9 mouse cellular contexts compared by ENCODE assay signal in the genomic region with DNA sequence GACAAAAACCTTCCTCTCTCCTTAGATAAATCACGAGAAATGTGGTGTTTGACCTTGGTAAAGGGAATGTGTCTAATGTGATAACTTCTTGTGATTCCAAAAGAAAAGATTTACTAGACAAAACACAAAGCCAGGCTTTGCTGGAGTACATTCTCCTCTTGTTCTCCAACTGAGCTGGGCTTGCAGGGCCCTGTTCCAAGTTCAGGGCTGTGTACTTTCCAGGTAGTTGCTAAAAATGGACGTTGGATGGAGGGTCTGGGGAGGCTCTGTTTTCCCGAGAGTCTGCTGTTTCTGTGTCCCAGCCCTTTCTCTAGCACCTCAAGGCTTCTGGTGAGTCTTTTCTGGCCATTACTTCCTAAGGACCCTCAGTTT. TPM values are rescaled to one million over a fixed set of nuclear protein-coding genes. Genes with fewer than 3 reads are reported as not detected.
DNase-seq lines count a peak whose midpoint lies in the region; ATAC-seq and TF ChIP-seq lines count a peak whose summit lies in the region.
"Had no signal": no experiment of that assay in that cellular context is flagged by ENCODE, and none has a peak within 500 bp of the region (broad histone marks: within the 10 kb centered on the region; RNA-seq: fewer than 3 reads in every experiment).

No protein-coding gene starts in this region.

- no peak for TF ChIP-seq CTCF in kidney, postnatal 0 days (IDR thresholded peaks at IDR 0.05; ENCODE audit: low read depth)
- TF ChIP-seq CTCF in forebrain, postnatal 0 days (IDR thresholded peaks at IDR 0.05; ENCODE audit: low read depth) = no peak
- TF ChIP-seq CTCF in liver, embryonic 14.5 days (IDR thresholded peaks at IDR 0.05; ENCODE audit: low read depth) = no peak

- no peak for TF ChIP-seq EP300 in liver, embryonic 14.5 days (IDR thresholded peaks at IDR 0.05; ENCODE audit: low read depth)

- no peak for DNase-seq in kidney, postnatal 0 days (ENCODE audit: low spot score)
- DNase-seq in kidney, adult 11 months = no peak
- peak; percentile 32 for DNase-seq in NIH3T3 (ENCODE audit: low read depth)
- DNase-seq in forebrain, postnatal 0 days = no peak
- no peak for DNase-seq in liver, embryonic 14.5 days (ENCODE audit: low read depth in 3 of 3, low spot score in 3 of 3)
- DNase-seq in layer of hippocampus, adult 9-10 months (ENCODE audit: low spot score) = no peak
- no peak for DNase-seq in left cerebral cortex, postnatal 25 days (ENCODE audit: low spot score in 2 of 2)
- DNase-seq: cerebellum, postnatal 25 days had no signal

- H3K4me3 ChIP-seq in kidney, postnatal 0 days (replicated peaks; ENCODE audit: low read depth, low read length) = peak overlapping the region; percentile 81
- no peak overlapping the region for H3K4me3 ChIP-seq in forebrain, postnatal 0 days (ENCODE audit: low read depth, low read length)
- peak overlapping the region; percentile 72 to 77 for H3K4me3 ChIP-seq in liver, embryonic 14.5 days (ENCODE audit: insufficient read depth in 1 of 2, low read depth in 2 of 2, low read length in 2 of 2)

- H3K27me3 ChIP-seq in kidney, postnatal 0 days (ENCODE audit: insufficient read depth, low read length) = no peaks in the 10 kb centered on the region
- no peaks in the 10 kb centered on the region for H3K27me3 ChIP-seq in forebrain, postnatal 0 days (ENCODE audit: insufficient read depth, low read length)
- H3K27me3 ChIP-seq in liver, embryonic 14.5 days (ENCODE audit: control insufficient read depth, insufficient read depth, low read length) = no peaks in the 10 kb centered on the region

- H3K4me1 ChIP-seq in kidney, postnatal 0 days (replicated peaks; ENCODE audit: insufficient read depth, low read length) = peaks cover 53% of the 10 kb centered on the region
- peaks cover 22% of the 10 kb centered on the region for H3K4me1 ChIP-seq in forebrain, postnatal 0 days (ENCODE audit: insufficient read depth)
- peaks cover 34 to 55% of the 10 kb centered on the region in 2 experiments for H3K4me1 ChIP-seq in liver, embryonic 14.5 days (replicated peaks; ENCODE audit: control insufficient read depth in 2 of 2, insufficient read depth in 2 of 2, low read length in 1 of 2)

- 38% methylated on average over 3 of the region's 3 CpGs for WGBS in kidney, postnatal 0 days
- 66% methylated on average over 3 of the region's 3 CpGs for whole genome bisulfite sequencing in forebrain, postnatal 0 days
- 4% methylated on average over 3 of the region's 3 CpGs for WGBS in liver, embryonic 14.5 days (ENCODE audit: insufficient replicate concordance)

- ATAC-seq in kidney, postnatal 0 days (replicated peaks; ENCODE audit: low FRiP score, low read depth) = no peak
- no peak for ATAC-seq in forebrain, postnatal 0 days
- ATAC-seq in liver, embryonic 14.5 days (ENCODE audit: insufficient read depth) = no peak
- ATAC-seq in erythroid progenitor cell, adult 5-6 weeks (replicated peaks; ENCODE audit: low FRiP score, poor library complexity, severe bottlenecking) = no peak

- intact Hi-C loops in left cerebral cortex, postnatal 25 days (cut with DNase I) = no loop called here

- H3K4me2 ChIP-seq in kidney, postnatal 0 days (ENCODE audit: low read length) = peak overlapping the region; percentile 99
- H3K4me2 ChIP-seq in forebrain, postnatal 0 days (ENCODE audit: low read depth) = peak overlapping the region; percentile 100; the same call in 1 of the 2 replicates
- H3K4me2 ChIP-seq in liver, embryonic 14.5 days (ENCODE audit: low read depth) = peak overlapping the region; percentile 95

- peak overlapping the region; percentile 38; the same call in 1 of the 2 replicates for H3K9ac ChIP-seq in kidney, postnatal 0 days (ENCODE audit: low read depth, low read length)
- H3K9ac ChIP-seq in forebrain, postnatal 0 days = no peak overlapping the region
- H3K9ac ChIP-seq in liver, embryonic 14.5 days (replicated peaks) = peak overlapping the region; percentile 82

- H3K36me3 ChIP-seq in kidney, postnatal 0 days (ENCODE audit: insufficient read depth, low read length) = no peaks in the 10 kb centered on the region
- no peaks in the 10 kb centered on the region for H3K36me3 ChIP-seq in forebrain, postnatal 0 days (ENCODE audit: insufficient read depth)
- peaks cover 22% of the 10 kb centered on the region for H3K36me3 ChIP-seq in liver, embryonic 14.5 days (replicated peaks; ENCODE audit: control insufficient read depth, insufficient read depth, low read depth)

- peak overlapping the region; percentile 71 for H3K27ac ChIP-seq in kidney, postnatal 0 days
- H3K27ac ChIP-seq in forebrain, postnatal 0 days (ENCODE audit: low read depth, low read length) = no peak overlapping the region
- peak overlapping the region; percentile 93 for H3K27ac ChIP-seq in liver, embryonic 14.5 days

- H3K9me3 ChIP-seq in kidney, postnatal 0 days (replicated peaks; ENCODE audit: low read length) = no peaks in the 10 kb centered on the region
- no peaks in the 10 kb centered on the region for H3K9me3 ChIP-seq in forebrain, postnatal 0 days (ENCODE audit: low read length)
- H3K9me3 ChIP-seq in liver, embryonic 14.5 days (ENCODE audit: control insufficient read depth, low read length) = no peaks in the 10 kb centered on the region

RNA-seq across cellular contexts. Expression of a gene that starts 1.6 kb away (rescaled TPM):
- 12.8 and 14.4 TPM in 2 replicates for polyA plus RNA-seq in kidney, postnatal 0 days (2015; fragmentation: Nextera tagmentation; extraction: Ambion mirVana)
- total RNA-seq in forebrain, postnatal 0 days (2014; rRNA removed) = 19.7 and 23.2 TPM in 2 replicates
- 8.4 and 9.6 TPM in 2 replicates for polyA plus RNA-seq in forebrain, postnatal 0 days (2015; fragmentation: Nextera tagmentation; extraction: Ambion mirVana)
- 21.6 and 23.0 TPM in 2 replicates for polyA plus RNA-seq in liver, embryonic 14.5 days (2012; rRNA removed)
- 20.7 and 22.7 TPM in 2 replicates for polyA plus RNA-seq in liver, embryonic 14.5 days (2014; fragmentation: Nextera tagmentation; extraction: Ambion mirVana)
- 36.5 and 36.8 TPM in 2 replicates for total RNA-seq in erythroid progenitor cell, adult 5-6 weeks (2015; ENCODE audit: low replicate concordance)
- total RNA-seq in erythroid progenitor cell, adult 5-6 weeks (2017; ENCODE audit: low replicate concordance) = 45.3 and 55.7 TPM in 2 replicates
- total RNA-seq in left cerebral cortex, postnatal 25 days (2021) = 1 to 10 TPM; 6.8 TPM

RNA-seq across cellular contexts. Expression of a gene that starts 17.5 kb away (rescaled TPM):
- polyA plus RNA-seq in kidney, postnatal 0 days (2015; fragmentation: Nextera tagmentation; extraction: Ambion mirVana) = 17.9 and 19.0 TPM in 2 replicates
- 103 and 119 TPM in 2 replicates for total RNA-seq in forebrain, postnatal 0 days (2014; rRNA removed)
- 22.4 TPM in 2 replicates for polyA plus RNA-seq in forebrain, postnatal 0 days (2015; fragmentation: Nextera tagmentation; extraction: Ambion mirVana)
- 12.1 and 14.5 TPM in 2 replicates for polyA plus RNA-seq in liver, embryonic 14.5 days (2012; rRNA removed)
- 13.5 and 17.5 TPM in 2 replicates for polyA plus RNA-seq in liver, embryonic 14.5 days (2014; fragmentation: Nextera tagmentation; extraction: Ambion mirVana)
- 46.5 and 59.1 TPM in 2 replicates for total RNA-seq in erythroid progenitor cell, adult 5-6 weeks (2015; ENCODE audit: low replicate concordance)
- total RNA-seq in erythroid progenitor cell, adult 5-6 weeks (2017; ENCODE audit: low replicate concordance) = 31.3 and 72.7 TPM in 2 replicates
- total RNA-seq in left cerebral cortex, postnatal 25 days (2021) = 10 to 100 TPM; 82.7 to 91.5 TPM

RNA-seq across cellular contexts. Expression of a gene that starts 26.8 kb away (rescaled TPM):
- 11.2 and 13.3 TPM in 2 replicates for polyA plus RNA-seq in kidney, postnatal 0 days (2015; fragmentation: Nextera tagmentation; extraction: Ambion mirVana)
- total RNA-seq in forebrain, postnatal 0 days (2014; rRNA removed) = 0.10 and 0.15 TPM in 2 replicates
- 0.12 TPM in 1 of 2 replicates, not detected in the other for polyA plus RNA-seq in forebrain, postnatal 0 days (2015; fragmentation: Nextera tagmentation; extraction: Ambion mirVana)
- polyA plus RNA-seq in liver, embryonic 14.5 days (2012; rRNA removed) = 0.75 TPM in 2 replicates
- polyA plus RNA-seq in liver, embryonic 14.5 days (2014; fragmentation: Nextera tagmentation; extraction: Ambion mirVana) = 0.90 and 1.2 TPM in 2 replicates
- total RNA-seq in erythroid progenitor cell, adult 5-6 weeks (2015; ENCODE audit: low replicate concordance) = not detected in 2 replicates
- total RNA-seq in erythroid progenitor cell, adult 5-6 weeks (2017; ENCODE audit: low replicate concordance) = 0.13 TPM in 1 of 2 replicates, not detected in the other
- under 1 TPM in 1 of 2 experiments, not detected in 1; 0.48 TPM for total RNA-seq in left cerebral cortex, postnatal 25 days (2021)

RNA-seq across cellular contexts. Expression of a gene that starts 33.3 kb away (rescaled TPM):
- not detected in 2 replicates for polyA plus RNA-seq in kidney, postnatal 0 days (2015; fragmentation: Nextera tagmentation; extraction: Ambion mirVana)
- 0.69 TPM in 1 of 2 replicates, not detected in the other for total RNA-seq in forebrain, postnatal 0 days (2014; rRNA removed)
- polyA plus RNA-seq in forebrain, postnatal 0 days (2015; fragmentation: Nextera tagmentation; extraction: Ambion mirVana) = not detected in 2 replicates
- polyA plus RNA-seq in liver, embryonic 14.5 days (2012; rRNA removed) = not detected in 2 replicates
- not detected in 2 replicates for polyA plus RNA-seq in liver, embryonic 14.5 days (2014; fragmentation: Nextera tagmentation; extraction: Ambion mirVana)
- total RNA-seq in erythroid progenitor cell, adult 5-6 weeks (2015; ENCODE audit: low replicate concordance) = not detected in 2 replicates
- not detected in 2 replicates for total RNA-seq in erythroid progenitor cell, adult 5-6 weeks (2017; ENCODE audit: low replicate concordance)
- total RNA-seq in left cerebral cortex, postnatal 25 days (2021) = not detected

RNA-seq across cellular contexts. Expression of a gene that starts 33.7 kb away (rescaled TPM):
- polyA plus RNA-seq in kidney, postnatal 0 days (2015; fragmentation: Nextera tagmentation; extraction: Ambion mirVana) = 61.0 and 66.9 TPM in 2 replicates
- total RNA-seq in forebrain, postnatal 0 days (2014; rRNA removed) = 26.9 and 30.1 TPM in 2 replicates
- polyA plus RNA-seq in forebrain, postnatal 0 days (2015; fragmentation: Nextera tagmentation; extraction: Ambion mirVana) = 63.9 and 66.3 TPM in 2 replicates
- polyA plus RNA-seq in liver, embryonic 14.5 days (2012; rRNA removed) = 34.5 and 41.9 TPM in 2 replicates
- 46.5 and 56.0 TPM in 2 replicates for polyA plus RNA-seq in liver, embryonic 14.5 days (2014; fragmentation: Nextera tagmentation; extraction: Ambion mirVana)
- total RNA-seq in erythroid progenitor cell, adult 5-6 weeks (2015; ENCODE audit: low replicate concordance) = 3.2 and 25.2 TPM in 2 replicates
- 5.3 and 15.7 TPM in 2 replicates for total RNA-seq in erythroid progenitor cell, adult 5-6 weeks (2017; ENCODE audit: low replicate concordance)
- 10 to 100 TPM; 20.5 to 21.0 TPM for total RNA-seq in left cerebral cortex, postnatal 25 days (2021)
